Mouse (Mus musculus) liver, embryonic 14.5 days (tissue): ENCODE data around the gene Wrap53. TPM values are rescaled to one million over a fixed set of nuclear protein-coding genes. Genes with fewer than 3 reads are reported as not detected.

Source experiments
- ATAC-seq: fragments of 200-750 bp; cut with Nextera tagmentation; 2 replicates; pipeline ENCODE4 v1.8.0; 2017; ENCODE audit warnings: moderate number of reproducible peaks, mild to moderate bottlenecking, moderate library complexity; ENCODE audit not compliant: insufficient read depth
- DNase-seq, 3 experiments: peaks; one replicate each; pipeline ENCODE4 v3.0.0-alpha.2; 2012 to 2013; ENCODE audit warnings: low read depth in 3 of 3, low spot score in 3 of 3
- H3K27ac ChIP-seq: fragments of 300-500 bp; sonication (generic); 2 replicates; pipeline ENCODE4 v1.5.1; 2014; ENCODE audit warnings: moderate library complexity, mild to moderate bottlenecking, control low read depth, inconsistent platforms
- H3K27me3 ChIP-seq: fragments of 300-500 bp; sonication (generic); 2 replicates; pipeline ENCODE4 v1.6.1; 2014; ENCODE audit warnings: mild to moderate bottlenecking, low read length, moderate library complexity; ENCODE audit not compliant: control insufficient read depth, insufficient read depth
- H3K36me3 ChIP-seq: fragments of 300-500 bp; sonication (generic); replicated peaks from 2 replicates; pipeline ENCODE4 v1.6.1; 2014; ENCODE audit warnings: low read depth; ENCODE audit not compliant: control insufficient read depth, insufficient read depth
- H3K4me1 ChIP-seq, 2 experiments: fragments of 200-500 bp in 1 of 2; fragments of 300-500 bp in 1 of 2; sonication (generic) in 1 of 2; replicated peaks; 2 replicates each; pipeline ENCODE4 v1.6.1; 2012 to 2014; ENCODE audit warnings: antibody characterized with exemption in 1 of 2, inconsistent platforms in 1 of 2, low read length in 1 of 2; ENCODE audit not compliant: control insufficient read depth in 2 of 2, insufficient read depth in 2 of 2
- H3K4me2 ChIP-seq: fragments of 300-500 bp; sonication (generic); 2 replicates; pipeline ENCODE4 v1.6.1; 2014; ENCODE audit warnings: low read depth, mild to moderate bottlenecking, control low read depth, moderate library complexity
- H3K4me3 ChIP-seq, 2 experiments: fragments of 200-500 bp in 1 of 2; fragments of 300-500 bp in 1 of 2; sonication (generic) in 1 of 2; 2 replicates each; pipeline ENCODE4 v1.5.1; 2012 to 2014; ENCODE audit warnings: low read depth in 2 of 2, low read length in 2 of 2, mild to moderate bottlenecking in 2 of 2, control low read depth in 1 of 2, inconsistent platforms in 1 of 2, moderate library complexity in 1 of 2; ENCODE audit not compliant: insufficient read depth in 1 of 2
- H3K9ac ChIP-seq: fragments of 300-500 bp; sonication (generic); replicated peaks from 2 replicates; pipeline ENCODE4 v1.6.1; 2014; ENCODE audit warnings: mild to moderate bottlenecking, control low read depth, moderate library complexity
- H3K9me3 ChIP-seq: fragments of 300-500 bp; sonication (generic); 2 replicates; pipeline ENCODE4 v1.6.1; 2016; ENCODE audit warnings: low read length, mixed read lengths; ENCODE audit not compliant: control insufficient read depth
- CTCF ChIP-seq: IDR thresholded peaks from 2 replicates; pipeline ENCODE4 v1.5.1; 2016; ENCODE audit warnings: antibody characterized with exemption, low read depth, control low read depth
- EP300 ChIP-seq: IDR thresholded peaks from 2 replicates; pipeline ENCODE4 v1.6.1; 2016; ENCODE audit warnings: antibody characterized with exemption, low read depth
- WGBS: fragments of 180-500 bp; shearing (Covaris S2); extraction: QIAGEN DNeasy Blood & Tissue Kit; methylation state at CpG from one replicate; pipeline ENCODE4 v1.1.7; 2014; ENCODE audit not compliant: insufficient replicate concordance; 5-methylcytosine and 5-hydroxymethylcytosine counted together
- polyA plus RNA-seq, 2 experiments: library from polyadenylated mRNA; depleted of rRNA in 1 of 2; stranded (reverse) in 1 of 2; unstranded in 1 of 2; fragments of >200 nt; fragmentation: Nextera tagmentation in 1 of 2; extraction: Ambion mirVana in 1 of 2; gene quantifications; 2 replicates each; pipeline versions ENCODE4 v1.2.1 to v1.2.3; 2012 to 2014

Wrap53 gene
- polyA plus RNA-seq, 2 experiments, result 10.8 to 14.8 TPM

DNA sequence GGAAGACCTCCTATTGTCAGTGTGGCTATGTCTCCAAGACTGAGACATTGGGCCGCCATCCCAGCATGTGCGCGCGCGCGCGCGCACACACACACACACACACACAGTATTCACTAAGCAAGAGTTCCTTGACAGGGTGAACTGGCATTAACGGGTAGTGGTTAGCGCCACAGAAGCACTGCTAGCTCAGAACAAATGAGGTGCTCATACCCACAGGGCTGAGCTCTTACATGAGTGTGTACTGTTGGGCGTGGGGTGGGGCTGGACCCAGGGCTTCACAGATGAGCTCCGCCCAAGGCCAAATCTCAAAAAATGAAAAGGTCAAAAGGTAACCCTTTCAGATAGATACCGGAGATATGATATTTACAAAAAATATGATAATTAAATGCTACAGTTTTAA, 4.9 kb upstream of the Wrap53 start:
- DNase-seq (no peak), ATAC-seq (no peak)
- H3K27ac ChIP-seq, result peak overlapping the region; percentile 86
- WGBS, result 74% methylated on average over 13 of the region's 13 CpGs
- no peak overlapping the region; a peak in 1 of 4 replicates for H3K4me3 ChIP-seq
- H3K4me2 ChIP-seq, result peak overlapping the region; percentile 65
- TF ChIP-seq EP300, result no peak
- TF ChIP-seq CTCF, result no peak
- peak overlapping the region; percentile 31 for H3K9ac ChIP-seq
- H3K36me3 ChIP-seq, result peaks cover 30% of the 10 kb centered on the region
- H3K4me1 ChIP-seq, result peaks cover 45 to 60% of the 10 kb centered on the region in 2 experiments
- no peaks in the 10 kb centered on the region for H3K27me3 ChIP-seq
- H3K9me3 ChIP-seq, result no peaks in the 10 kb centered on the region

DNA sequence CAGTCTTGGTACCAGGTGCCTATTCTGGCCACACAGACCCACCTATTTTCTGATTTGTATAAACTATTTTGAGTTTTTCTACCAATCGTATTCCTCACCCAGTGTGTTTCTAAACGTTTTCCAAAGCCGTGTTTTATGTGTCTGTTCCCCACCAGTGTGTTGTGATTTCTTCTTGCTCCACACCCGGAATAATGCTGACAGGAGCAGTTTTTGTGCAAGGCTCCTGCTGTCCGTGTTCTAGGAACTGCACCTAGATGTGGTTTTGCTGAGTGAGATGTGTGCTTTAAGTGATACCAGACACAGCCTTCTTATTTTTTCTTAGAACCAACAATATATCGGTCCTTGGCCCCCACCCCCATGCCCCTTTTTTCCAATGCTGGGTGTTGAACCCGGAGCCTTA, 4.0 kb upstream of the Wrap53 start:
- H3K27ac ChIP-seq, result peak overlapping the region; percentile 86
- H3K4me1 ChIP-seq, result peaks cover 38 to 51% of the 10 kb centered on the region in 2 experiments
- peak overlapping the region; percentile 23; the same call in 1 of the 2 replicates for H3K9ac ChIP-seq
- 61% methylated on average over 7 of the region's 7 CpGs for WGBS
- no peak for DNase-seq
- H3K4me2 ChIP-seq, result peak overlapping the region; percentile 65
- H3K9me3 ChIP-seq, result no peaks in the 10 kb centered on the region
- no peaks in the 10 kb centered on the region for H3K27me3 ChIP-seq
- H3K4me3 ChIP-seq, result no peak overlapping the region
- no peak for ATAC-seq
- H3K36me3 ChIP-seq, result peaks cover 21% of the 10 kb centered on the region
- TF ChIP-seq EP300 (no peak), CTCF (no peak)

DNA sequence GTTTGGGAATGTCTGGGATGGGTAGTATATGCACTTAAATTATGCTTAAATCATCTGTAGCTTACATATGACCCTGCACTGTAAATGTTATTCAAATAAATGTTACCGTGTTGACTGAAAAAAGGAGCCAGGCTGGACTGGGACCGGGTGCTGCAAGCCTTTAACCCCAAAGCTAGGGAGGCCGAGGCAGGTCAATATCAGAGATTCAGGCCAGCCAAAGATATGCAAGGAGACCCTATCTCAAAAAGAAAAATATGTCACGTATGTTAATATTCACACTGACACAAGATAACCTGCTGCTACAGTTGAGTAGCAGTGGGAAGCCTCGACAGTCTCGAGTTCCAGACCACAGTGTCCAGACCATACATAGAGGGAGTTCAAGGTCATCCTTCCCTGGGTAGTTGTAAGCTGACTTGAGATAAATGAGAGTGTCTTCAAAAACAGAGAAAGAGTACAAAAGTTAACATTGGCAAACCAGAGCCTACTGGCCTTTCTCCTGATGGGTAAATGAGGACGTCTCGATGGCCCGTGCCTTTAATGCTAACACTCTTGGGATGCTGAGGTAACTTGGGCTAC, 2.3 kb upstream of the Wrap53 start:
- DNase-seq (no peak), ATAC-seq (no peak)
- peak overlapping the region; percentile 34 to 89 for H3K4me3 ChIP-seq
- H3K4me1 ChIP-seq, result peaks cover 41 to 55% of the 10 kb centered on the region in 2 experiments
- peak overlapping the region; percentile 97 for H3K27ac ChIP-seq
- H3K27me3 ChIP-seq, result no peaks in the 10 kb centered on the region
- no peak for TF ChIP-seq EP300
- no peak for TF ChIP-seq CTCF
- H3K4me2 ChIP-seq, result peak overlapping the region; percentile 84
- 45% methylated on average over 9 of the region's 9 CpGs for WGBS
- peaks cover 7% of the 10 kb centered on the region for H3K36me3 ChIP-seq
- H3K9me3 ChIP-seq, result no peaks in the 10 kb centered on the region
- H3K9ac ChIP-seq, result peak overlapping the region; percentile 94

DNA sequence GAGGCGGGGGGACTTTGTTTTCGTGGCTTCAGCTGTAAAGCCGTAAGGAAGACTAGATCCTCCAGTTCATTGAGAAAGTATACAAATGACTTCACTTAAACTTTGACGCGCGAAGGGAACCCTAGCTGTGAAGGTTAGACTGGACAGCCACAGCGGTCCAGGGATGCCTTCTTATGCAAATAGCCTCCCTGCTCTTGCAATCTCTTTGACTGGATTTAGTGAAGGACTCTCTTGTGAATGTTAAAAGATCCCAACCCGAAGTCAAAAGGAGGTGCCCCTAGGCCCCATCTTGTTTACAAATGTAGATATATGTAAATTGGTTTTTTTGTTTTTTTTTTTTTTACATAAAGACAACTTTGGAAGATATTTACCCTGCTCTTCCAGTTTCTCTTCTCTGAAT, 1.8 kb upstream of the Wrap53 start:
- TF ChIP-seq EP300 (no peak), CTCF (0 out of 2 replicates have a peak, but pooled peaks have one; percentile 0)
- ATAC-seq (no peak), DNase-seq (no peak)
- peak overlapping the region; percentile 97 for H3K27ac ChIP-seq
- peak overlapping the region; percentile 89 to 100 for H3K4me3 ChIP-seq
- H3K4me2 ChIP-seq, result peak overlapping the region; percentile 84
- H3K36me3 ChIP-seq, result peaks cover 8% of the 10 kb centered on the region
- no peaks in the 10 kb centered on the region for H3K9me3 ChIP-seq
- H3K9ac ChIP-seq, result peak overlapping the region; percentile 94
- under 1% methylated on average over 8 of the region's 8 CpGs for WGBS
- no peaks in the 10 kb centered on the region for H3K27me3 ChIP-seq
- H3K4me1 ChIP-seq, result peaks cover 46 to 60% of the 10 kb centered on the region in 2 experiments

DNA sequence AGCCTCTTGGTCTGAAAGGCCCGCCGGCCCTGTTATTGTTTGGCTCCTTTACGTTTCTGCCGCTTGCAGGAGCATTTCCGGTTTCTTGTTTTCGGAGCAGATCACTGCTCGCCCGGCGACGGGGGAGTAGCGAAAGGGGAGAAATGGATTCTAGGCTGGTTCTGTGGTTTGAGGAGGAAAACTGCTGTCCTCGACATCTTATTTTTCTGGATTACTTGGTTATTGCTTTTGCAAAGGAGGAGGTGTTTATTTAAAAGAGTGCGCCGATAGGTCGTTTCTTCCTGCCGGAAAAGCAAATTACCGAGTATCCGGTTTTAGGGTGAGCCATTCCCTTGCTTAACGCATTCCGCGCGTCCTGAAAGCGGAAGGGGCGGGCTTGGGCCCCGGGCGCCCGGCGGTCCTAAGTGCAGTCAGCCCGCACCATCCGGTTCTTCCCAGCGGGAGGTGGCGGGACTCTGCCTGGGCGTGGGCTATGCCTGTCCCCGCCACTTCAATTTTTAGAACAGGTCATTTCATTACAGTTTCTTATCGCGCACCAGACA, 1.2 kb upstream of the Wrap53 start:
- DNase-seq, result peak; percentile 90 to 91 (median 91)
- under 1% methylated on average over 36 of the region's 36 CpGs for WGBS
- Histone ChIP-seq H3K27me3 (no peaks in the 10 kb centered on the region), H3K36me3 (peaks cover 8% of the 10 kb centered on the region), H3K9ac (peak overlapping the region; percentile 94), H3K9me3 (no peaks in the 10 kb centered on the region), H3K27ac (peak overlapping the region; percentile 97), H3K4me2 (peak overlapping the region; percentile 84), H3K4me1 (peaks cover 48 to 60% of the 10 kb centered on the region in 2 experiments), H3K4me3 (peak overlapping the region; percentile 89 to 100)
- TF ChIP-seq CTCF (0 out of 2 replicates have a peak, but pooled peaks have one; percentile 12), EP300 (peak; percentile 52; the same call in 1 of the 2 replicates)
- peak; percentile 81 for ATAC-seq
